Mouse (Mus musculus): ENCODE measurements around the gene Tiam2.

Gene Tiam2

DNA sequence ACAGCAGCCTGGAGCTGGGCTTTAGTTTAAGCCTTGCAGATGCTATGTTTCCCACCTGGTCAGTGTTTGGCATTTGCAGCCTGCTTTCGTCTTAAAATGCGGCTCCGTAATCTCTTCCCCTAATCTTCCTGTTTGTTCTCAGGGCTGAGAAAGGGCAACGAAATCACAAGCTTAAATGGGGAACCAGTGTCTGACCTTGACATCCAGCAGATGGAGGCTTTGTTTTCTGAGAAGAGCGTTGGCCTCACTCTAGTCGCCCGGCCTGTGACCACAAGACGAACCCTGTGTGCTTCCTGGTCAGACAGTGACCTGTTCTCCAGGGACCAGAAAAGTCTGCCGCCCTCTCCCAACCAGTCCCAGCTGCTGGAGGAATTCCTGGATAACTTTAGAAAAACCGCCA, 127.6 kb downstream of the Tiam2 start:
- DNase-seq, result peak; percentile 10 to 54

DNA sequence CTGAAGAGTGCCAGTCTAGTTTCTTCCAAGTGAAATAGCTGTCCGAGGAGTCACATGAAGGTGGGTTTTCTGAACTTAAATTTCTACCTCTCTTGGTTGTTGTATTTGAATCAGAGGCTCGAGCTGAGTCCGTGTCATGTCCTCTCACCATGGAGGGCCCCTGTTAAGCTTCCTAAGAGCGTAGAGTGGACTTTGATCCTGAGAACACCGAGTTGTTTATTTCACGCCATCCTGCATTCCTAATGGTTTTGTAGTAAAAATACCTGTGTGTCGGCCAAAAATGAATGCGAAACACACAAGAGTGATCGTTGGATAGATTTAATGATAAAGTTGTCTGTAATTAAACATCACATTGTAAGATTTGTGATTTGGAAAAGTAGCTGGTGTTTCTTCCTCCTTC, 128.5 kb downstream of the Tiam2 start:
- peak in 1 of 2 experiments; percentile 26 for DNase-seq

DNA sequence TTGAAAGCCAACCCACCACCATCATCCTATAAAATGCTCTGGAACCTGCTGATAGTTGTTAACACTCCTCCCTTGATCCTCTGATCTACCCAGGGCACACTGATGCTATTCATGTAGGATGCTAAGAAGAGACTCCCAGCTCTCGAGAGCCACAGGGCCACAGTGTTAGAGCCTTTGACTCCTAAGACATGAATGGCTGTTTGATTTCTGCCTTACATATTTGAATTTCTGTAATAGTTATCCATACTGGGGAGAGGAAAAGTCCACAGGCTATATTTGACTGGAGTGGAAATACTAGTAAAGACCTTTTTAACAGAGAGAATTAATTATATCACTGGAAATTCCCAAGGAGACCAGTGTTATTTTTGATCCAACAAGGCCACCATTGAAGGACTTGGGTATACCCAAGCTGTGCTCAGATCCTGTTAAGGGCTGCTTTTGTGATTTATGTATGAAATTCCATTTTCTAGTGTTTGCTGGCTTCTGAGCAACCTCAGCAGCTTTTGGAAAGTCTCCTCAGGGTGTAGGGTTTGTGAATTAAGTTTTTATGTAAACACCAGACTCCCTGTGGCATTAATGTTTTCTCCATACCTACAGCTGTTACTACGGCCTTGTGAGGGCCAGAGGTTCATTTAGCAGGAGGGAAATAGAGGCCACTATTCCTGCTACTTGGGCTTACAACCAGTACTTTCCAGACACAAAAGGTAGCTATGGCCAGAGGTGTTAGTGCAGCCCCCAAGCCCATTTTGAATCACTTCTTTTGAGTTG, 131.7 kb downstream of the Tiam2 start:
- DNase-seq, result no peak

- DNase-seq, result no peak
Measured at GRCm38 (mm10) chr17:3465861-3466260, 139.5 kb downstream of the Tiam2 start.

DNA sequence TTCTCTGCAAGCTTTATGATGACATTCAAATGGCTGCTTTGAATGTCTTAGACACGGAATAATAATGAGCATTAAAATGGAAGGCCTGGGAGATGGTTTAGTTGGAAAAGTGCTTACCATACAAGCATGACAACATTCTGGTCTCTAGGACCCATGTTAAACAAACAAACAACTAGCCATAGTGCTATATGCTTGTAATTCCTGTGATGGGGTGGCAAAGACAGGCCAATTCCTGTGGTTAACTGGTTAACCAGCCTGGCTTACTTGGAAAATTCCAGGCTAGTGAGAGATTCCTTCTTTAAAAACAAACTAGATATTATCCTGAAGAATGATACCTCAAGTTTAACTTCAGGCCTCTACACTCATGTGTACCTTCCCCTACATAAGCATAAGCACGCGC, 140.3 kb downstream of the Tiam2 start:
- no peak for DNase-seq

- DNase-seq, result no peak
Measured at GRCm38 (mm10) chr17:3467636-3468324, 141.4 kb downstream of the Tiam2 start.

GRCm38 (mm10) chr17:3472018-3472417, 145.6 kb downstream of the Tiam2 start:
- DNase-seq, result no peak

- no peak for DNase-seq
Measured at GRCm38 (mm10) chr17:3476546-3476945, 150.2 kb downstream of the Tiam2 start.

DNA sequence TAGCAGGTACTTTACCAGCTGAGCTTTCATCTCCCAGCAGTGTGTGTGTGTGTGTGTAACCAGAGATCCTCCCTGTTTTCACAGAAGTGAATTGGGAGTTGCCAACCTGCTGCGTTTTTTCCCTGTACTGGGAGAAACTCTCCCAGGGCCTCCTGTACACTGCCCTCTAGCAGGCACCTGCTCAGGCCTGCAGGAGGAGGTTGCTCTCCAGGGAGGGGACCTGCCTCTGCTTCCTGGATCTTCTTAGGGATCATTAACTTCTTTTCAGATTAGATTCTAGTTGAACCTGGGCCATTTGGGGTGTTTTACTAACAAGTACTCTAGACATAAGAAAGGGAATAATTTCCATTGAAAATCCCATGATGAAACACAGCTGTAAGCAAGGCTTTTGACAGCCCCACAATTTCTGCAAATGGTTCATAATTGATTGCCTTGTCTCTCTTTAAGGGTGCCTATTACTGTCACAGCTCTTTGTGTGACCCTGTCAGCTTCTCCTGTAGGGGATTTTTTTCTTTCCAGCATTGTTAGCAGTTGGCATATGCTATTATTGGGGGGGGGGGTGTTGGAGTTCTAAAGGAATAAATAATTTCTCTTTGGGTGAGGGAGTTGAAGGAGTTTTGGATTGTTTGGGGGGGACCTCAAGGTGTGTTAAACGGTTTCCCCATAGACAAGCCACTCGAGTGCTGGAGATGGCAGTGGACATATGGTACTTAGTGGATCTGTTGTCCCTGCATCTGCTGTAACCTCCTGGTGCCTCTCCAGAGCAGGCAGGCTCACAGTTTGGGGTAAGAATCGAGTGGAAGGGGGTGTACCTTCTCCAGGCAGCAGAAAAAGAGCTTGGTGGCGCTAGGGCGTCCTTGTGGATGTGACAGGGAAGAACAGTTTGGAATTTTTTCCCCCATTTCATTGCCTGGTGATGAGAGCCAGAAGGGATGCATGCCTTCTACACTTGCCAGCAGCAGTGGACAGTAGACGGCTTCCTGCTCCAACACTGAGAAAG, 155.5 kb downstream of the Tiam2 start:
- no peak for DNase-seq

- no peak for DNase-seq
Measured at GRCm38 (mm10) chr17:3483091-3483490, 156.7 kb downstream of the Tiam2 start.

GRCm38 (mm10) chr17:3485851-3486250, 159.5 kb downstream of the Tiam2 start:
- DNase-seq, result no peak

DNA sequence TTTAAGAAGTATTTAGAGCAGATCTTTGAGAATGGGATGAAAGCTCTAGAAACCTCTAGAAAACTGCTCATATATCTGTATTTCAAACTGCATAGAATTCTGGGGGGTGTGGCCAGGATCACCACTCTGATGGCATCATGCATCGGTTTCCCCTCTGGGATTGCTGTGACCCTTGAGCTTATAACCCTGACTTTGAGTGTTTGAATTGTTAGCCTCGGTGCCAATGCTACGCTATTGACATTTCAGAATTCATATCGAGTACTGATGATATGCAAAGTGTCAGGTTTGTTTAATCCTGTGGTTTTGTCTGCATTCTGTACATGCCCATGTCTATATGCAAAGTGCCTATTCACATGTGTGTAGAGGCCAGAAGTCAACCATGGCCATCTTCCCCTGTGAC, 160.8 kb downstream of the Tiam2 start:
- DNase-seq, result no peak

DNA sequence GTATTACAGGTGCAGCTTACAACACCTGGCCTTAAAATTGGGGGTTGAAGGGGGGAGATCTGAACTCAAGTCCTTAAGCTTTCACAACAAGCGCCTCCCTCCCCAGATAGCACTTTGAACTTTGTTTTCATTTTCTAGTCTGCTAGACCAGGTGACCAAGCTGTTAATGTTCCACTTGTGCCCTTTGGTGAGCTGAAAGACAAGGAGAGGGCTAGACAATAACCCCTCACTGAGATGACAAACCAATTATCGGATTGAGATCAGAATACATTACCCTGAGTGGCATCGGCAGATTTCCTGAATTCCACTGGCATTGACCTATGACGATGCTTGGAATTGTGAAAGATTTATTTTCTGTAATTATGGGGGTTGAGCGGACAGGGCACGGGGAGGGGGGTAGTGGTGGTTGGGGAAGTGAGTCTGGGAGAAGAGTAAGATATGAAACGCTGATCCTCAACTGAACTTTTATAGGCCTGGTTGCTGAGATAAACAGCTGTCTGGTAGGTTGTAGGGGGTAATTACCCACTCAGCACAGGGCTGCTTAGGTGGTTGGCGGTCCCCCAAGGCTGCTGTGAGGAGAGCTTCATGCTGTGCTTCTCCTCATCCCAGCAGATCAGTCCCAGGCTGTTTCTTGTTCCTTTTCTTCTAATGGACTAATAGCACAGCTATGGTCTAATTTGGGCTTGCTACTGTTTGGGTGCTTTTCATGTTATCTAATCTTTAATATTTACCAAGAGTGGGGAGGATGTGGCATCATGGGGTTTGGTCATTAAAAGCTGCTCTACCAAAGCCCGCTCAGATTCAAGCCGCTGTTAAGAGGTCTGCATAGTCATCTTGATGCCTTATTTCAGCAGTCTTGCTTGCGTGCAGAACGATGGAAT, 161.6 kb downstream of the Tiam2 start:
- DNase-seq, result peak in 1 of 2 experiments; percentile 39

GRCm38 (mm10) chr17:3490216-3490895, 164.0 kb downstream of the Tiam2 start:
- DNase-seq, result no peak

DNA sequence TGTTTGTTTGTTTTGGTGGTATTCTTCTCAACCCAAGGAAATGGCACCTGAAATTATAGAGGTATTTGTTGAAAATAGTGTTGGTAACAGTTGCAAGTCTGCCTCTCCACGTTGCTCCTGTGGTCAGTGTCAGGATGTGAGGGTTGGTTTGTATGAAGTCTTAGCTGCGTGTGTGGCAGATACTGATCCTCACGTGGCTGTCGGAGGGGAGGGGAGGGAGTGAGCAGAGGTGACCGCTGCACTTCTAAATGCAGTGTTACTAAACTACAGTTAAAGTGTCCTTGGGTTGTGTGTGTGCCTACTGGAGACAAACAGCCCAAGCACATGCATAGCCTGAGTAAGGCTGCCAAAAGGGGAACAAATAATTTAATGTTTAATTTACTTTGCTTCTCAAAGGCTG, 164.7 kb downstream of the Tiam2 start:
- no peak for DNase-seq

- no peak for DNase-seq
Measured at GRCm38 (mm10) chr17:3491667-3492066, 165.3 kb downstream of the Tiam2 start.

DNA sequence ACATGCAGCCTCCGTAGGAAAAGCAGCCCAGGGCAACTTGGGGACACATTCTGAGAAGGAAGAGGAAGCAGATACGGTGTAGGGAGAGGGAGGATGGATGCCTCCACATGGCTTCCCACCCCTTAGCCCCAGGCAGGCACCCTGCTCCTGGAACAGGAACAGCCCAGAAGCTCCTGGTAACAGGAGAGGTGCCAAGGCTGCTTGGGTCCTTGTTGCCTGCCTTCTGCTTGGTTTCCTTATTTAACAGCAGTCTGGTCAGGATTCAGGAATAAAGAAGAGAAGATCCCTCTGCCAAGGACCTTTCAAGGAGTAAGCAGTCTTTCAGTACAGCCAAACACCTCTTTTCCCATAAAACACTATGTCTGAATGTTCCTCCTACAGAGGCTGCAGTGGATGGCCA, 169.2 kb downstream of the Tiam2 start:
- no peak for DNase-seq

DNA sequence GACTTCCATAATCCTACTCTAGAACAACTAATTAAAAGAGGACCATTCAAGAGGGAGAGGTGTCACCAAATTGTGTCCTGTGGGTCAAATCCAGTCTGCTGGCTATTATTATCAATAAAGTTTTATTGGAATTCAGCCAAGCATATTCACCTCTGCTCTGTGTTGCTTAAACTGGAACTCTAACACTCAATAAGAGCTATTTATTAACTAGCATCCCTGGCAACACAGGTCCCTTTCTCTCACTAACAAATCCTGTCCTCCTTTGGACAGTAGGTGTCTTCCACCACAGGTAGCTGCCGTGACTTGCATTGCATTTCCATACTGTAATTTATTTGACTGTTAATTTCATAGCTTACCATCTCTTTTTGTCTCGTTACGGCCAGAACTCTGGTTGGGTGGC, 169.7 kb downstream of the Tiam2 start:
- no peak for DNase-seq

- peak in 1 of 2 experiments; percentile 49 for DNase-seq
Measured at GRCm38 (mm10) chr17:3498086-3498485, 171.7 kb downstream of the Tiam2 start.

DNA sequence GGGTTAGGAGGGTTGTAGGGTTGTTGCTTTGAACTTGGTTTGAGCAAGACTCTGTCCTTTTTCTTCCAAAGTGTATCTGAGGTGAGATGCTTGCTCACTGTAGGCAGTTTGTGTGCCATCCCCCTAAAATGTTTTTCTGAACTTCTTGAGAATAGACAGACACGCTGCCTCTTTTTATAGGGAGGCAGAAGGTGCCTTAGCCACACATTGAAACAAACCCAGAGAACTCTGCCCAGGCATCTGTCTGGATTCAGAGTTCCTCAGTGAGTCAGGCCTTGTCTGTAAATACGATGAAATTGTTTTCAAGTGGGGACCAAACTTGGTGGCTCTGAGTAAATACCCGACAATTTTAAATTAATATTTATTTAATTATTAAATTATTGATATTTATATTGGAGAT, 172.2 kb downstream of the Tiam2 start:
- DNase-seq, result no peak

DNA sequence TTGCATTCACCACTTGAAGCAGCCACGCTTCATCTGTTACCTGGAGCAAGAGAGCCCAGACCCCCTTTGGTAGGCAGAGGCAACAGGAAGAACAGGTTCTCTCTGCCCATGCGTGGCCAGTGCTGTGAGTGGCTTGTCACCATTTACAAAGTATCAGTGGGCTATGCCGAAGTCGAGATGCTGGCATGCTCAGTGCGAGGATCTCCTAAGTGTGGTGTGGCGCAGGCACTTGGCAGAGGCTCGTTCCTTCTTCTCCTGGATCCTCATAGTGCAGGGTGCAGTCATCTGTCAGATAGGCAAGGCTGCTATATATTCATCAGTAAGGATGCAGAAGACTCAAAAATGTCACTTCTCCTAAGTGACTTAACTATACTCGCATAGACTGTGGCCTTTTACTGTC, 173.1 kb downstream of the Tiam2 start:
- no peak for DNase-seq

DNA sequence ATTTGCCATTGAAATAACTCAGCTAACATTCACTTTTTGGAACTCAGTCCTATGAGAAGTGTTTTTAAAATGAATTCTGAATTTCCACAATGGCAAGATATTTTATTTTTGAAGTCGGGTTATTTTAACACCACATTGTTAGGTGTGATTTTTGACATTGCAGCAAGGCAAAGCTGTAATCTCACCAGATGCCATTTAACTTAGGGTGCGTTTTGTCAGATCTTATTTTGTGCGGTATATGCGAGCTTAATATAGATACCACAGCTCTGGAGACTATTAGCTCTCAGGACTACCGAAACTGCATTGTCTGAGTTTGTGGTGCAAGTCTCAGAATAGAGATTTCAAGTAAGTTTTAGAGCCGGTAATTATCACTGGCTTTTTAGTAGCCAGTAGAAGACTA, 173.7 kb downstream of the Tiam2 start:
- DNase-seq, result no peak
